Mouse (Mus musculus): ENCODE measurements around the gene Tmprss9. TPM values are rescaled to one million over a fixed set of nuclear protein-coding genes. Genes with fewer than 3 reads are reported as not detected.

Tmprss9 gene
- polyA plus RNA-seq, 1 experiment from 2014 or later: 0.12 TPM

- peaks cover 45% of the 10 kb centered on the region for H3K27me3 ChIP-seq (ENCODE audit: insufficient read depth, low read length)
- TF ChIP-seq EP300 (IDR thresholded peaks at IDR 0.05; ENCODE audit: low read depth) (no peak), CTCF (IDR thresholded peaks at IDR 0.05; ENCODE audit: low read depth) (no peak)
- 72% methylated on average over 12 of the region's 12 CpGs for WGBS (ENCODE audit: insufficient replicate concordance)
Measured at GRCm38 (mm10) chr10:80845732-80846131, 25.9 kb upstream of the Tmprss9 start.

GRCm38 (mm10) chr10:80848571-80848970, 23.1 kb upstream of the Tmprss9 start:
- no peak overlapping the region for H3K27ac ChIP-seq (ENCODE audit: low read depth)
- H3K36me3 ChIP-seq (replicated peaks; ENCODE audit: insufficient read depth, low read length): peaks cover 13% of the 10 kb centered on the region
- peak; percentile 82 for ATAC-seq
- peaks cover 23% of the 10 kb centered on the region for H3K27me3 ChIP-seq (ENCODE audit: insufficient read depth, low read length)
- H3K9me3 ChIP-seq (ENCODE audit: low read length): no peaks in the 10 kb centered on the region
- no peak for TF ChIP-seq CTCF (IDR thresholded peaks at IDR 0.05; ENCODE audit: low read depth)
- TF ChIP-seq EP300 (IDR thresholded peaks at IDR 0.05; ENCODE audit: low read depth): no peak
- no peak overlapping the region for H3K9ac ChIP-seq (replicated peaks)
- no peak overlapping the region for H3K4me3 ChIP-seq (ENCODE audit: low read depth, low read length)
- no peak overlapping the region for H3K4me2 ChIP-seq (ENCODE audit: low read depth, low read length)
- peaks cover 11% of the 10 kb centered on the region for H3K4me1 ChIP-seq (ENCODE audit: insufficient read depth)
- DNase-seq: peak; percentile 85
- WGBS (ENCODE audit: insufficient replicate concordance): 8% methylated on average over 10 of the region's 10 CpGs

More at GRCm38 (mm10) chr10:80845732-80846131, 25.9 kb upstream of the Tmprss9 start:
- Histone ChIP-seq H3K36me3 (replicated peaks; ENCODE audit: insufficient read depth, low read length) (no peaks in the 10 kb centered on the region), H3K4me1 (ENCODE audit: insufficient read depth) (peaks cover 13% of the 10 kb centered on the region), H3K4me2 (ENCODE audit: low read depth, low read length) (no peak overlapping the region), H3K27ac (ENCODE audit: low read depth) (no peak overlapping the region), H3K4me3 (ENCODE audit: low read depth, low read length) (no peak overlapping the region), H3K9ac (replicated peaks) (no peak overlapping the region), H3K9me3 (ENCODE audit: low read length) (no peaks in the 10 kb centered on the region)
- ATAC-seq (no peak), DNase-seq (no peak)

DNA sequence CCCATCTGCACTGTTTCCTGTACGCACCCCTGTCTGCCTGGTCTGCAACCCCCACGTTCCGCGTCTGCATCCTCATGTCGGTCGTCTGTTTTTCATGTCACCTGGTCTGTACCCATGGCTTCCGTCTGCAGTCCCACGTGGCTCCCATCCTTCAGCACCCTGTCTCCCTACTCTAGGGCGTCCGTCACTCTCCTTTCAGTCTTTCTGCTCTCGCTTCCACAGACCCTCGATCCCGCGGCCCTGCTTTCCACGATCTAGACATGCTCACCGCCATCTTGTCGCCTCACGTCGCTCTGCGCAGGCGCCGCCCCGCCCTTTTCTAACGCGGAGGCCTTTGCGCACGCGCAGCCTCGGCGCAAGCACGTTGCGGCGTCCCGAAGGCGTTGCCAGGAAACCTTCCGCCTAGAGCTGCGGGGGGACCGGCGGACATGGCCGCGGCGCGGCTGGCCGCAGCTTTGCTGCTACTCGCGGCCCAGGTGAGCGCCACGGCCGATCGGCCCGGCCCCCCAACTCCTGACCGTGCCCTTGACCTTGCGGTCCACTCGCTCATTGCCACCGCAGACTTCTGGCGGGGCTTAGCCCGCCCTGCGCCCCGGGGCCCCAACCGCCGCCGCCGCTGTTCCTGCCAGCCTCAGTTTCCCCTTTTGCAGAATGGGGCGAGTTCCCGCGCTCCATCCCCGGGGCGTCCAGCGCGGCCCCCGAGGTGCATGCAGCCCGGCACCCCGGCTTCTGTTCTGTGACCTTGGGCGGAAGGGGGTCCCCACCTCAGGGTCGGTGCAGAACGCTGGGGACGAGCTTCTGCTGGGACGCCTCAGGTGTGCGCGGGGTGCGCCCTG, 16.5 kb upstream of the Tmprss9 start, which contains the start of the genes Lsm7 and Sppl2b:
TSS of gene Lsm7 (minus strand) at position 297 of the 836 bp plus-strand sequence.
TSS of gene Sppl2b (plus strand) at position 363 of the 836 bp plus-strand sequence.
- peaks cover 16% of the 10 kb centered on the region for H3K36me3 ChIP-seq (replicated peaks; ENCODE audit: insufficient read depth, low read length)
- DNase-seq (peak; percentile 98), ATAC-seq (peak; percentile 48)
- H3K4me3 ChIP-seq (ENCODE audit: low read depth, low read length): peak within 1 kb of the TSS; percentile 90
- H3K9me3 ChIP-seq (ENCODE audit: low read length): no peaks in the 10 kb centered on the region
- peaks cover 35% of the 10 kb centered on the region for H3K4me1 ChIP-seq (ENCODE audit: insufficient read depth)
- peak within 1 kb of the TSS; percentile 86 for H3K9ac ChIP-seq (replicated peaks)
- TF ChIP-seq EP300 (IDR thresholded peaks at IDR 0.05; ENCODE audit: low read depth) (no peak), CTCF (IDR thresholded peaks at IDR 0.05; ENCODE audit: low read depth) (no peak)
- under 1% methylated on average over 79 of the region's 81 CpGs for WGBS (ENCODE audit: insufficient replicate concordance)
- no peaks in the 10 kb centered on the region for H3K27me3 ChIP-seq (ENCODE audit: insufficient read depth, low read length)
- H3K27ac ChIP-seq (ENCODE audit: low read depth): peak within 1 kb of the TSS; percentile 98
- peak within 1 kb of the TSS; percentile 98 for H3K4me2 ChIP-seq (ENCODE audit: low read depth, low read length)

DNA sequence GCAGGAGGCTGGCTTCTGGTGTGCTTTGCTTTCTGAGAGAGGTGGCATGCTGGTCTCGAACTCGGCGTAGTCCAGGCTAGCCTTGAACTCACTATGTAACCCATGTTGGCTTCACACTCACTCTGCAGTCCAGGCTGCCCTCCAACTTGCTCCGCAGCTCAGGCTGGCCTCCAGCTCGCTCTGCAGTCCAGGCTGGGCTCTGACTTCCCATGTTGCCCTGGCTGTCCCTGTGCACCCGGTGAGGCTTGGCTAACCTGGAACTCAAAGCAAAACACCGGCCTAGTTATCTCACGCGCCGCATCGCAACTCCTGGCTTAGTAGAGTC, 15.9 kb upstream of the Tmprss9 start:
- Histone ChIP-seq H3K27ac (ENCODE audit: low read depth) (peak overlapping the region; percentile 98), H3K27me3 (ENCODE audit: insufficient read depth, low read length) (no peaks in the 10 kb centered on the region), H3K4me1 (ENCODE audit: insufficient read depth) (peaks cover 35% of the 10 kb centered on the region), H3K9me3 (ENCODE audit: low read length) (no peaks in the 10 kb centered on the region), H3K36me3 (replicated peaks; ENCODE audit: insufficient read depth, low read length) (peaks cover 16% of the 10 kb centered on the region), H3K4me2 (ENCODE audit: low read depth, low read length) (peak overlapping the region; percentile 98), H3K4me3 (ENCODE audit: low read depth, low read length) (peak overlapping the region; percentile 90), H3K9ac (replicated peaks) (peak overlapping the region; percentile 86)
- ATAC-seq (no peak), DNase-seq (peak; percentile 42)
- WGBS (ENCODE audit: insufficient replicate concordance): 16% methylated on average over 11 of the region's 11 CpGs
- TF ChIP-seq CTCF (IDR thresholded peaks at IDR 0.05; ENCODE audit: low read depth) (no peak), EP300 (IDR thresholded peaks at IDR 0.05; ENCODE audit: low read depth) (no peak)

- DNase-seq: peak; percentile 42
Measured at GRCm38 (mm10) chr10:80856267-80856666, 15.4 kb upstream of the Tmprss9 start.

GRCm38 (mm10) chr10:80856908-80857307, 14.7 kb upstream of the Tmprss9 start:
- Histone ChIP-seq H3K4me3 (ENCODE audit: low read depth, low read length) (peak overlapping the region; percentile 90), H3K36me3 (replicated peaks; ENCODE audit: insufficient read depth, low read length) (peaks cover 19% of the 10 kb centered on the region), H3K9me3 (ENCODE audit: low read length) (no peaks in the 10 kb centered on the region), H3K4me1 (ENCODE audit: insufficient read depth) (peaks cover 35% of the 10 kb centered on the region), H3K27ac (ENCODE audit: low read depth) (peak overlapping the region; percentile 98), H3K4me2 (ENCODE audit: low read depth, low read length) (peak overlapping the region; percentile 98), H3K27me3 (ENCODE audit: insufficient read depth, low read length) (no peaks in the 10 kb centered on the region), H3K9ac (replicated peaks) (peak overlapping the region; percentile 86)
- WGBS (ENCODE audit: insufficient replicate concordance): 61% methylated on average over 5 of the region's 5 CpGs
- TF ChIP-seq EP300 (IDR thresholded peaks at IDR 0.05; ENCODE audit: low read depth) (peak; percentile 46; the same call in 1 of the 2 replicates), CTCF (IDR thresholded peaks at IDR 0.05; ENCODE audit: low read depth) (no peak)
- DNase-seq (peak; percentile 55), ATAC-seq (peak; percentile 2; the same call in 1 of the 2 replicates)

More at GRCm38 (mm10) chr10:80856267-80856666, 15.4 kb upstream of the Tmprss9 start:
- Histone ChIP-seq H3K9ac (replicated peaks) (peak overlapping the region; percentile 86), H3K4me1 (ENCODE audit: insufficient read depth) (peaks cover 35% of the 10 kb centered on the region), H3K4me2 (ENCODE audit: low read depth, low read length) (peak overlapping the region; percentile 98), H3K27ac (ENCODE audit: low read depth) (peak overlapping the region; percentile 98), H3K9me3 (ENCODE audit: low read length) (no peaks in the 10 kb centered on the region), H3K36me3 (replicated peaks; ENCODE audit: insufficient read depth, low read length) (peaks cover 19% of the 10 kb centered on the region), H3K27me3 (ENCODE audit: insufficient read depth, low read length) (no peaks in the 10 kb centered on the region), H3K4me3 (ENCODE audit: low read depth, low read length) (peak overlapping the region; percentile 90)
- 53% methylated on average over 3 of the region's 3 CpGs for WGBS (ENCODE audit: insufficient replicate concordance)
- TF ChIP-seq CTCF (IDR thresholded peaks at IDR 0.05; ENCODE audit: low read depth) (peak; percentile 43), EP300 (IDR thresholded peaks at IDR 0.05; ENCODE audit: low read depth) (0 out of 2 replicates have a peak, but pooled peaks have one; percentile 28)
- no peak for ATAC-seq
